Mouse (Mus musculus) spleen, adult 2 months (tissue): ENCODE data around the gene Slc25a51.

Experiments used
- CTCF ChIP-seq: fragments of 200-500 bp; IDR thresholded peaks from 2 replicates; pipeline ENCODE4 v1.5.1; 2011; ENCODE audit warnings: mild to moderate bottlenecking, inconsistent platforms; ENCODE audit not compliant: insufficient read depth, insufficient read length, insufficient replicate concordance; ENCODE audit errors: extremely low read depth
- POLR2A ChIP-seq: fragments of 200-500 bp; IDR thresholded peaks from 2 replicates; pipeline ENCODE4 v1.6.1; 2011; ENCODE audit warnings: low read depth, low read length, inconsistent platforms

DNA sequence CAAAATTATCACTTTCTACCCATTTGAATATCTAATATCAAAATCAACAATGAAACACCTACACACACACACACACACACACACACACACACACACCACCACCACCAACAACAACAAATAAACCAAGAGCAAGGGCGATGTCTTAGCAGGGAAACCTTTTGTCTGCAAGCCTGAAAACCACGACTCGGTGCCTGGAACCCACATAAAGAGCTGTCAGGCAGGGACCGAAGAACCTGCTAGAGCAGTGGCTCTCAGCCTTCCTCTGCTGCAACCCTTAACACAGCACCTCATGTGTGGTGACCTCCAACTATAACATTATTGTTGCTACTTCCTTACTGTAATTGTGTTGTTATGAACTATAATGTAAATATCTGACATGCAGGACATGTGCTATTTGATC lies 6.3 kb downstream of the Slc25a51 start:
- TF ChIP-seq CTCF (no peak), POLR2A (no peak)
